Mouse (Mus musculus) liver, adult 2 months (tissue): Measurements from ENCODE around the gene Snx1. TPM values are rescaled to one million over a fixed set of nuclear protein-coding genes. Genes with fewer than 3 reads are reported as not detected.

ENCODE experiments used
- DNase-seq: peaks from one replicate; pipeline ENCODE4 v3.0.0-alpha.2; 2011; ENCODE audit warnings: low read depth, low spot score; ENCODE audit errors: extremely low read depth
- H3K27ac ChIP-seq: fragments of 200-500 bp; replicated peaks from 2 replicates; pipeline ENCODE4 v1.5.1; 2012; ENCODE audit warnings: low read depth, mild to moderate bottlenecking, control low read depth, inconsistent platforms, low read length; ENCODE audit not compliant: insufficient read depth
- H3K27me3 ChIP-seq: fragments of 200-500 bp; 2 replicates; pipeline ENCODE4 v1.6.1; 2012; ENCODE audit warnings: mild to moderate bottlenecking, moderate library complexity, low read length, inconsistent platforms; ENCODE audit not compliant: control insufficient read depth, insufficient read depth
- H3K36me3 ChIP-seq: fragments of 200-500 bp; 2 replicates; pipeline ENCODE4 v1.6.1; 2012; ENCODE audit warnings: low read length, inconsistent platforms; ENCODE audit not compliant: control insufficient read depth, insufficient read depth
- H3K4me1 ChIP-seq: fragments of 200-500 bp; 2 replicates; pipeline ENCODE4 v1.6.1; 2011; ENCODE audit warnings: low read length; ENCODE audit not compliant: control insufficient read depth, insufficient read depth
- H3K4me3 ChIP-seq: fragments of 200-500 bp; 2 replicates; pipeline ENCODE4 v1.5.1; 2011; ENCODE audit warnings: low read depth, mild to moderate bottlenecking, control low read depth, low read length, moderate library complexity; ENCODE audit not compliant: insufficient read depth
- H3K79me2 ChIP-seq: fragments of 200-500 bp; 2 replicates; pipeline ENCODE4 v1.6.1; 2012; ENCODE audit warnings: inconsistent platforms, mild to moderate bottlenecking, low read length, moderate library complexity; ENCODE audit not compliant: control insufficient read depth, insufficient read depth
- H3K9ac ChIP-seq: fragments of 200-500 bp; 2 replicates; pipeline ENCODE4 v1.6.1; 2012; ENCODE audit warnings: low read depth, mild to moderate bottlenecking, control low read depth, inconsistent platforms, low read length
- CTCF ChIP-seq: fragments of 200-500 bp; IDR thresholded peaks from 2 replicates; pipeline ENCODE4 v1.5.1; 2011; ENCODE audit warnings: low read depth, low read length, control low read depth
- POLR2A ChIP-seq: fragments of 200-500 bp; IDR thresholded peaks from 2 replicates; pipeline ENCODE4 v1.6.1; 2011; ENCODE audit warnings: low read length, control low read depth; ENCODE audit not compliant: insufficient read depth; ENCODE audit errors: extremely low read depth
- WGBS: fragments of 180-500 bp; shearing (Covaris S2); methylation state at CpG from one replicate; pipeline ENCODE4 v1.1.7; 2018; 5-methylcytosine and 5-hydroxymethylcytosine counted together
- polyA plus RNA-seq: library from polyadenylated mRNA; depleted of rRNA; stranded (reverse); fragments of >200 nt; gene quantifications from 2 replicates; pipeline ENCODE4 v1.2.3, GENCODE M21; 2012
- total RNA-seq: library from RNA; depleted of rRNA; stranded (reverse); fragments of >200 nt; gene quantifications from 2 replicates; pipeline ENCODE4 v1.2.3, GENCODE M21; 2014

Gene Snx1
- total and polyA plus RNA-seq, 2 experiments = 11.9 to 22.1 TPM

- Histone ChIP-seq H3K4me3 (no peak overlapping the region), H3K27ac (no peak overlapping the region), H3K4me1 (peaks cover 5% of the 10 kb centered on the region; the same call in 1 of the 2 replicates), H3K36me3 (no peaks in the 10 kb centered on the region), H3K79me2 (peaks cover 5% of the 10 kb centered on the region; the same call in 1 of the 2 replicates), H3K27me3 (no peaks in the 10 kb centered on the region), H3K9ac (no peak overlapping the region)
- TF ChIP-seq CTCF = no peak
- no peak for TF ChIP-seq POLR2A
- no peak for DNase-seq
These were observed 5.0 kb downstream of the Snx1 start for GRCm38 (mm10) chr9:66121421-66121820.

GRCm38 (mm10) chr9:66120945-66121344 lies 5.4 kb downstream of the Snx1 start:
- H3K79me2 ChIP-seq = peaks cover 5% of the 10 kb centered on the region; the same call in 1 of the 2 replicates
- no peak overlapping the region for H3K27ac ChIP-seq
- no peak for TF ChIP-seq CTCF
- no peak for TF ChIP-seq POLR2A
- WGBS = 86% methylated on average over 3 of the region's 3 CpGs
- peaks cover 5% of the 10 kb centered on the region; the same call in 1 of the 2 replicates for H3K4me1 ChIP-seq
- H3K4me3 ChIP-seq = no peak overlapping the region
- DNase-seq = no peak
- H3K36me3 ChIP-seq = no peaks in the 10 kb centered on the region
- no peaks in the 10 kb centered on the region for H3K27me3 ChIP-seq
- no peak overlapping the region for H3K9ac ChIP-seq

GRCm38 (mm10) chr9:66120106-66120505 lies 6.3 kb downstream of the Snx1 start:
- H3K27me3 ChIP-seq = no peaks in the 10 kb centered on the region
- no peak for DNase-seq
- H3K27ac ChIP-seq = no peak overlapping the region
- no peak overlapping the region for H3K4me3 ChIP-seq
- peaks cover 5% of the 10 kb centered on the region; the same call in 1 of the 2 replicates for H3K79me2 ChIP-seq
- 99% methylated on average over 4 of the region's 4 CpGs for WGBS
- peaks cover 2% of the 10 kb centered on the region; the same call in 1 of the 2 replicates for H3K4me1 ChIP-seq
- H3K9ac ChIP-seq = no peak overlapping the region
- peaks cover 2% of the 10 kb centered on the region; the same call in 1 of the 2 replicates for H3K36me3 ChIP-seq
- TF ChIP-seq CTCF = no peak
- no peak for TF ChIP-seq POLR2A

GRCm38 (mm10) chr9:66119498-66119897 lies 6.9 kb downstream of the Snx1 start:
- no peak overlapping the region for H3K4me3 ChIP-seq
- peaks cover 2% of the 10 kb centered on the region; the same call in 1 of the 2 replicates for H3K4me1 ChIP-seq
- DNase-seq = no peak
- H3K36me3 ChIP-seq = peaks cover 2% of the 10 kb centered on the region; the same call in 1 of the 2 replicates
- peaks cover 5% of the 10 kb centered on the region; the same call in 1 of the 2 replicates for H3K79me2 ChIP-seq
- no peaks in the 10 kb centered on the region for H3K27me3 ChIP-seq
- H3K27ac ChIP-seq = no peak overlapping the region
- 60% methylated on average over 2 of the region's 2 CpGs for WGBS
- TF ChIP-seq CTCF = no peak
- no peak for TF ChIP-seq POLR2A
- H3K9ac ChIP-seq = no peak overlapping the region

GRCm38 (mm10) chr9:66116890-66117289 lies 9.5 kb downstream of the Snx1 start:
- H3K27ac ChIP-seq = no peak overlapping the region

GRCm38 (mm10) chr9:66114341-66114740 lies 12.0 kb downstream of the Snx1 start:
- WGBS = 70% methylated on average over 3 of the region's 3 CpGs
- TF ChIP-seq POLR2A (no peak), CTCF (no peak)

More at GRCm38 (mm10) chr9:66116890-66117289, 9.5 kb downstream of the Snx1 start:
- DNase-seq = no peak
- Histone ChIP-seq H3K27me3 (no peaks in the 10 kb centered on the region), H3K4me3 (no peak overlapping the region), H3K9ac (no peak overlapping the region), H3K79me2 (peaks cover 5% of the 10 kb centered on the region; the same call in 1 of the 2 replicates), H3K4me1 (no peaks in the 10 kb centered on the region), H3K36me3 (peaks cover 2% of the 10 kb centered on the region; the same call in 1 of the 2 replicates)
- WGBS = 55% methylated on average over 8 of the region's 8 CpGs
- TF ChIP-seq POLR2A (no peak), CTCF (no peak)

More at GRCm38 (mm10) chr9:66114341-66114740, 12.0 kb downstream of the Snx1 start:
- H3K36me3 ChIP-seq = peaks cover 2% of the 10 kb centered on the region; the same call in 1 of the 2 replicates
- H3K4me1 ChIP-seq = peaks cover 6% of the 10 kb centered on the region
- DNase-seq = no peak
- no peak overlapping the region for H3K9ac ChIP-seq
- no peak overlapping the region for H3K4me3 ChIP-seq
- H3K27me3 ChIP-seq = no peaks in the 10 kb centered on the region
- peaks cover 5% of the 10 kb centered on the region; the same call in 1 of the 2 replicates for H3K79me2 ChIP-seq
- H3K27ac ChIP-seq = no peak overlapping the region
